Mouse (Mus musculus) ES-Bruce4 (cell line): ENCODE data around the gene Med20.

Source experiments
- CTCF ChIP-seq: IDR thresholded peaks from one replicate; pipeline ENCODE4 v1.8.1; 2011; ENCODE audit warnings: low read depth, low read length
- POLR2A ChIP-seq: IDR thresholded peaks from one replicate; pipeline ENCODE4 v1.8.1; 2011; ENCODE audit warnings: low read length; ENCODE audit not compliant: insufficient read depth

GRCm38 (mm10) chr17:47642992-47643391 is 31.6 kb downstream of the Med20 start:
- TF ChIP-seq CTCF (peak; percentile 27), POLR2A (no peak)
